Mouse (Mus musculus) heart, embryonic 16.5 days (tissue): Measurements from ENCODE around the gene Hoxb3. TPM values are rescaled to one million over a fixed set of nuclear protein-coding genes. Genes with fewer than 3 reads are reported as not detected.

Experiments
- ATAC-seq: fragments of 200-750 bp; cut with Nextera tagmentation; replicated peaks from 2 replicates; pipeline ENCODE4 v1.8.0; 2017; ENCODE audit warnings: moderate number of reproducible peaks; ENCODE audit not compliant: insufficient read depth, low FRiP score; ENCODE audit errors: extremely low read depth
- H3K27ac ChIP-seq: fragments of 300-500 bp; sonication (generic); 2 replicates; pipeline ENCODE4 v1.5.1; 2014; ENCODE audit warnings: mild to moderate bottlenecking, low read length, control low read depth, moderate library complexity
- H3K27me3 ChIP-seq: fragments of 300-500 bp; sonication (generic); 2 replicates; pipeline ENCODE4 v1.6.1; 2014; ENCODE audit warnings: low read length, mixed read lengths; ENCODE audit not compliant: control insufficient read depth, insufficient read depth
- H3K36me3 ChIP-seq: fragments of 300-500 bp; sonication (generic); 2 replicates; pipeline ENCODE4 v1.6.1; 2014; ENCODE audit not compliant: control insufficient read depth, insufficient read depth
- H3K4me1 ChIP-seq: fragments of 300-500 bp; sonication (generic); 2 replicates; pipeline ENCODE4 v1.6.1; 2014; ENCODE audit warnings: low read length, mixed read lengths; ENCODE audit not compliant: control insufficient read depth, insufficient read depth
- H3K4me2 ChIP-seq: fragments of 300-500 bp; sonication (generic); 2 replicates; pipeline ENCODE4 v1.6.1; 2014; ENCODE audit warnings: low read depth, mild to moderate bottlenecking, control low read depth, low read length
- H3K4me3 ChIP-seq: fragments of 300-500 bp; sonication (generic); 2 replicates; pipeline ENCODE4 v1.5.1; 2014; ENCODE audit warnings: mild to moderate bottlenecking, control low read depth, low read length
- H3K9ac ChIP-seq: fragments of 300-500 bp; sonication (generic); 2 replicates; pipeline ENCODE4 v1.6.1; 2014; ENCODE audit warnings: low read length, control low read depth
- H3K9me3 ChIP-seq: fragments of 300-500 bp; sonication (generic); replicated peaks from 2 replicates; pipeline ENCODE4 v1.6.1; 2016; ENCODE audit warnings: low read length; ENCODE audit not compliant: control insufficient read depth
- WGBS: fragments of 180-500 bp; shearing (Covaris S2); extraction: QIAGEN DNeasy Blood & Tissue Kit; methylation state at CpG from one replicate; pipeline ENCODE4 v1.1.7; 2014; 5-methylcytosine and 5-hydroxymethylcytosine counted together
- polyA plus RNA-seq: library from polyadenylated mRNA; unstranded; fragments of >200 nt; fragmentation: Nextera tagmentation; extraction: Ambion mirVana; gene quantifications from 2 replicates; pipeline ENCODE4 v1.2.1, GENCODE M21; 2015

Gene Hoxb3
- polyA plus RNA-seq, 1 experiment from 2014 or later, result 0.24 TPM

DNA sequence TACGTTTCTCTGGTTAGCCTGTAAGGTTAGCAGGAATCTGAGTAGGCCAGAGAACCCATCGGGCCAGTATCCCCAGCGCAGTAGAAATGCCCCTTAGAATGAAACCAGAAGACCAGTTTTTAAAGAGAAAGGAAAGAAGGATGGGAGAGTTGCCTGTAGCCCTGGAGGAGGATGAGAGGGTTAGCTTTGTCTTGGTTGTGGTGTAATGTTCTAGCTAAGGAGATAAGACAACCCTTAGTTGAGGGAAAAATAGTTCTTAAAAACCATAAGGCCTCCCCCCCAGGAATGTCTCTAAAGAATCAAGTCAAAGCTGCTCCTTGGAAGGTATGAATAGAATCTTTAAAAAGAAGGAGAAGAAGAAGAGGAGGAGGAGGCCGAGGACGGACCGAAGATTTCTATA, 388 bp upstream of the Hoxb3 start:
- no peak overlapping the region for H3K4me3 ChIP-seq
- H3K4me1 ChIP-seq, result no peaks in the 10 kb centered on the region
- ATAC-seq, result no peak
- no peak overlapping the region for H3K9ac ChIP-seq
- peaks cover 95% of the 10 kb centered on the region for H3K27me3 ChIP-seq
- no peak overlapping the region for H3K4me2 ChIP-seq
- 31% methylated on average over 6 of the region's 6 CpGs for WGBS
- H3K36me3 ChIP-seq, result no peaks in the 10 kb centered on the region
- H3K27ac ChIP-seq, result no peak overlapping the region
- H3K9me3 ChIP-seq, result no peaks in the 10 kb centered on the region

DNA sequence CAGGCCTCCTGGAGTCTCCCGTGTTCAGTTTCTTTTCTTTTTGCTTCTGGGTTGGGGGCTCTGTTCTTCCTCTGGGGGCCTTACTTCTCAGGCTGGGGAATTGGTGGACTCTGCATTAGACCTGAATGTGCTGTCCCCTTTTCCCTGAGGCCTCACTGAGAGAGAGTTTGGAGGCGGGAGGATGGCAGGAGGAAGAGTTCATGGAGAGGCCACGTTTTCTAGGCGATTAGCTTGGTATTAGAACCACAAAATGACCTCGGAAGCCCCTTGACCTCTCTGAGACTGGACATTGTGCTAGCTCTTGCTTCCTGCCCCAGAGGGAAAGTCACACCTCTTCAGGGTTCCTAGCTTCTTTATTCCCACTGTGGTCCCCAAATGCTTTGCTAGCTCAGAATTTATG, 999 bp downstream of the Hoxb3 start:
- no peak overlapping the region for H3K4me2 ChIP-seq

DNA sequence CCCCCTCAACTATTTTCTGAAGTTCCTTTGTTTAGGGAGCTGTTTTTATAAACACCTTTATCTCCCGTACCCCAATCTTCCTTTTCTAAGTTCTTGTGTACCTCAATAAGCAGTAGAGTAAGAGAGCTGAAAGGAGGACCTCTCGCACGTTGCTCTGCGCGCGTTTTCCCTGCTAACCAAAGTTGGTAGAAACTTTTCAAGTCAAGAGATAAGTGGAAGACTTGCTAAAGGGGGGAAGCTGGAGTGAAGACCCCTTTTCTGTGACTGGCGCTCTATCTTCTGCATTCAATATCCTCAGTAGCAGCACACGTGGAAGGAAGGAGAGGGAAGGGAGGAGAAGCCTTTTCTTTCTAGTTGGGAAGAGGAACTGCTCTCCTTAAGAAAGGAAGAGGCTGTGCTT, 1.8 kb downstream of the Hoxb3 start:
- no peaks in the 10 kb centered on the region for H3K36me3 ChIP-seq
- no peaks in the 10 kb centered on the region for H3K9me3 ChIP-seq
- WGBS, result 20% methylated on average over 8 of the region's 8 CpGs
- H3K4me1 ChIP-seq, result no peaks in the 10 kb centered on the region
- H3K27ac ChIP-seq, result no peak overlapping the region
- H3K27me3 ChIP-seq, result peaks cover 95% of the 10 kb centered on the region
- peak overlapping the region; percentile 6; the same call in 1 of the 2 replicates for H3K4me2 ChIP-seq
- ATAC-seq, result no peak
- H3K9ac ChIP-seq, result no peak overlapping the region
- no peak overlapping the region for H3K4me3 ChIP-seq

More for the DNA sequence above, 999 bp downstream of the Hoxb3 start:
- Histone ChIP-seq H3K27me3 (peaks cover 94% of the 10 kb centered on the region), H3K4me3 (no peak overlapping the region), H3K4me1 (no peaks in the 10 kb centered on the region), H3K9ac (no peak overlapping the region), H3K27ac (no peak overlapping the region), H3K36me3 (no peaks in the 10 kb centered on the region), H3K9me3 (no peaks in the 10 kb centered on the region)
- ATAC-seq, result no peak
- WGBS, result 11% methylated on average over 5 of the region's 5 CpGs

DNA sequence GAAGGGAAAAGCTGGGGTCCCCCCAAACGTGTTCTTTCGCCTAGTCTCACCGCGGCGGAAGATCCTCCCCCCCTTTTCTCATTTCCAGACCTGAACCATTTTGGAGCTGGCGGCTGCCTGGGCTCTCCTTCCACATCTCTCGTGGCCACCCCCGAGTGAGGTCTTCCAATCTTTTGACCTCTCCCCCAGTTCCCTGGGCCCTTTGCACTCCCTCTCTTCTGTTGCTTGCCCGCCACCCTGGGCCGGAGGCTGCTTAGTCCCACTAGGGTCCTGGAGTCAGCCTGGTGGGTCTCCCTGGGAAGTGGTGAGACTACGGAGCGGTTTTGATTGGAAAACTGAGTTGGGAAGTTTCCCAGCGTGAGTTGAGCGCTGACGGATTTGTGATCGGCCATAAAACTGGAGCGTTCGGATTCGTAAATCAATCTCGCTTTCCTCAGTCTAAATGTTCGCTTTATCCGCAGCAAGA, 2.7 kb downstream of the Hoxb3 start:
- Histone ChIP-seq H3K4me2 (no peak overlapping the region), H3K9me3 (no peaks in the 10 kb centered on the region), H3K4me1 (no peaks in the 10 kb centered on the region), H3K4me3 (no peak overlapping the region), H3K27me3 (peaks cover 97% of the 10 kb centered on the region), H3K9ac (no peak overlapping the region), H3K27ac (no peak overlapping the region), H3K36me3 (no peaks in the 10 kb centered on the region)
- no peak for ATAC-seq
- 9% methylated on average over 22 of the region's 22 CpGs for WGBS

DNA sequence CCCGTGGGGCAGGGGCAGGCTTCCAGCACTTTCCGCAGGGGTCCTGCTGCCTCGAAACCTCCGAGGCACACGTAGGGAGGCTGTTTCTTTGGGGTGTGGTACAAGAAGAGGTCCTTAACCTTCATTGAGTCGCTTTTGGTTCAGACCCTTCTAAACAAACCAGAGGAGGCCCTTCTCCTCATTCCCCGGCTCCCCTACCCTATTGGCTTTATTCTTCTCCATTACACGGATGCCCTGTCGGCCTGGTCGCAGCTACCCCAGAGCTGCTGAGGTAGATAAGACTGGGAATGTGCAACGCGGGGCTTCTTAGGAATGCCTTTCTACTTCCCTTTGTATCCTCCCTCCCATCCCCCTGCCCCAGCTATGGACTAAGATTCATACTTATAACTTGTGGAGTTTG, 3.6 kb downstream of the Hoxb3 start:
- Histone ChIP-seq H3K4me1 (no peaks in the 10 kb centered on the region), H3K9me3 (no peaks in the 10 kb centered on the region), H3K9ac (no peak overlapping the region), H3K4me2 (peak overlapping the region; percentile 5; the same call in 1 of the 2 replicates), H3K4me3 (no peak overlapping the region), H3K36me3 (no peaks in the 10 kb centered on the region), H3K27ac (no peak overlapping the region), H3K27me3 (peaks cover 97% of the 10 kb centered on the region)
- WGBS, result 8% methylated on average over 12 of the region's 12 CpGs
- no peak for ATAC-seq

DNA sequence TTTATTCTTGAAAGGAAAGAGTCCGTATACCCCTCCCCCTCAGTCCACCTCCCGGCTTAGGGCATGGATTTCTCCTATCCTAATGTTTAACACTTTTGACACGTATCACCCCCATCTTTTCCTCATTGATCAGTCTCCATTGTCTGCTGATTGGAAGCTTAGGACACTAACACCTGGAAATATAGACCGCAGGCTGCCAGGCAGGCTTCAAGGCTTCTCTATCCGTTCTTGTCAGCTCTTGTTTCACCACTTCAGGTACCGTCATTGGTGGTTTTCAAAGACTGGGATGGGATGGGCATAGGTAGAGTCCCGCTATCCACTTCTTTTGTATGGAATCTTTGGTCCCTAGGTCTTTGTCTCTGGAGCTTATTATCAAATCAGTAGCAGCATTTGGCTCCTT, 4.0 kb downstream of the Hoxb3 start:
- WGBS, result 23% methylated on average over 7 of the region's 7 CpGs
- Histone ChIP-seq H3K36me3 (no peaks in the 10 kb centered on the region), H3K27ac (no peak overlapping the region), H3K27me3 (peaks cover 97% of the 10 kb centered on the region), H3K9ac (no peak overlapping the region), H3K4me2 (no peak overlapping the region), H3K9me3 (no peaks in the 10 kb centered on the region), H3K4me3 (no peak overlapping the region), H3K4me1 (no peaks in the 10 kb centered on the region)
- no peak for ATAC-seq

DNA sequence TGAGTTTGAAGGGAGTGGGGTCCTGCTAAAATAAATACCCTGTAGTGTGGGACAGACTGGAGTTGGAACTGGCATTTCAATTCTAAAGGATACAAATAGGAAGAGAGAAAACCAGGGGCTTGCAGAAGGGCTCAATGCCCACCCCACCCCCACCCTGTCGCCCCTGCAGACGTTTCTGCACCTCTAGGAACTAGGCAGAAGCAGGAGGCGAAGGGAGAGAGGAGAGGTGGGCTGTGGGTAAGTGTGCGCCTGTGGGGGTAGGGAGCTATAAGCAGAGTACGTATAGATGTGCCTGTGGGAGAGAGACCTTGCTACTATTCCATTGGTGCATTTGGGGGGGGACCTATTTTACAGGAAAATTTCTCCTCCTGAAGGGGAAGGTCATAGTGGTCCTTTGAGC, 4.6 kb downstream of the Hoxb3 start:
- peaks cover 96% of the 10 kb centered on the region for H3K27me3 ChIP-seq
- H3K4me2 ChIP-seq, result no peak overlapping the region
- no peak overlapping the region for H3K4me3 ChIP-seq
- no peaks in the 10 kb centered on the region for H3K4me1 ChIP-seq
- no peaks in the 10 kb centered on the region for H3K9me3 ChIP-seq
- no peaks in the 10 kb centered on the region for H3K36me3 ChIP-seq
- no peak for ATAC-seq
- no peak overlapping the region for H3K9ac ChIP-seq
- no peak overlapping the region for H3K27ac ChIP-seq
- WGBS, result 23% methylated on average over 5 of the region's 5 CpGs

DNA sequence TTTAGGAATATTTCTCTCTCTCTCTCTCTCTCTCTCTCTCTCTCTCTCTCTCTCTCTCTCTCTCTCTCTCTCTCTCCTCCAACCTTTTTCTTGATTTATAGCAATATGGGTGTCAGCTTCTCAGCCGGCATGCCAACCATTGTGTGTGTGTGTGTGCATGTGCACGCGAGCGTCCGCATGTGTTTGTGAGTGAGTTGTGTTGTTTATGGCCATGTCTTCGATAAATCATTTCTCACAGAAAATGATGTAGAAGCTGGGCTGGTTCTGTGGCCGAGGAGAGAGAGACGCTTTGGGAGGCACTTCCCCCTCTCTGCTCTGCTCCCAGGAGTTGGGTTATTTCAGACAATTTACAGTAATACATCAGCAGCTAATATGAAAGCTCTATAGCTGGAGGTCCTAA, 5.5 kb downstream of the Hoxb3 start:
- no peaks in the 10 kb centered on the region for H3K36me3 ChIP-seq
- ATAC-seq, result no peak
- H3K4me1 ChIP-seq, result no peaks in the 10 kb centered on the region
- peaks cover 96% of the 10 kb centered on the region for H3K27me3 ChIP-seq
- 23% methylated on average over 8 of the region's 8 CpGs for WGBS
- H3K9me3 ChIP-seq, result no peaks in the 10 kb centered on the region
- H3K27ac ChIP-seq, result no peak overlapping the region
- H3K4me3 ChIP-seq, result no peak overlapping the region
- H3K4me2 ChIP-seq, result no peak overlapping the region
- no peak overlapping the region for H3K9ac ChIP-seq

DNA sequence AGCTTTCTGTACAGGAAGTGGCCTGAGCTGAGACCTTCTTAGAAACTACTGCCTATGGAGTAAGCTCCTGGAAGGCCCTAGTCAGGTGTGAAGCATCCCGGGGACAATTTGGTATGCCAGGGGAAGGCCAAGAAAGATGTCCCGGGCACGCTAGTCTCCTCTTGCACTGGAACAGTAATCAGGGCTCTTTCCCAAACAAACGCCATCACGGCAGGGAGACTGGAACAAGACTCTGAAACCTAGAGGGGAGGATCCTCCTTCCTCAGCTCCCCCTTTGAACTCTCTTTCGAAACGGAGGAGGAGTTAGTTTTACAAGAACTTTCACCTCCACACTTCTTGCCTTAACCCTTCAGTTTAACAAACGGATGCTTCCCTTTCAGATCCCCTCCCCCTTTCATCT, 9.0 kb downstream of the Hoxb3 start:
- peaks cover 98% of the 10 kb centered on the region for H3K27me3 ChIP-seq
- H3K9ac ChIP-seq, result no peak overlapping the region
- no peak for ATAC-seq
- no peaks in the 10 kb centered on the region for H3K4me1 ChIP-seq
- H3K4me2 ChIP-seq, result peak overlapping the region; percentile 50; the same call in 1 of the 2 replicates
- H3K9me3 ChIP-seq, result no peaks in the 10 kb centered on the region
- no peaks in the 10 kb centered on the region for H3K36me3 ChIP-seq
- H3K27ac ChIP-seq, result peak overlapping the region; percentile 19; the same call in 1 of the 2 replicates
- WGBS, result 5% methylated on average over 8 of the region's 8 CpGs
- H3K4me3 ChIP-seq, result peak overlapping the region; percentile 39
